Mouse (Mus musculus) E14TG2a.4 (cell line): ENCODE data around the gene Syk.

Experiments used
- H3K27me3 ChIP-seq: 2 replicates; pipeline ENCODE4 v1.6.1; 2014; ENCODE audit warnings: low read length, control low read depth; ENCODE audit not compliant: insufficient read depth
- H3K36me3 ChIP-seq: 2 replicates; pipeline ENCODE4 v1.6.1; 2014; ENCODE audit warnings: low read length, control low read depth; ENCODE audit not compliant: insufficient read depth
- H3K4me1 ChIP-seq: replicated peaks from 2 replicates; pipeline ENCODE4 v1.6.1; 2014; ENCODE audit warnings: low read depth, low read length, control low read depth
- H3K4me3 ChIP-seq: replicated peaks from 2 replicates; pipeline ENCODE4 v1.5.1; 2014; ENCODE audit warnings: mild to moderate bottlenecking, low read length
- H3K9me3 ChIP-seq: 2 replicates; pipeline ENCODE4 v1.6.1; 2014; ENCODE audit warnings: low read length, control low read depth
- CTCF ChIP-seq: conservative IDR thresholded peaks from 2 replicates; pipeline ENCODE4 v1.5.1; 2014; ENCODE audit warnings: low read length
- NANOG ChIP-seq: IDR thresholded peaks from 2 replicates; pipeline ENCODE4 v1.6.1; 2014; ENCODE audit warnings: borderline replicate concordance, low read length, mixed read lengths
- POU5F1 ChIP-seq: IDR thresholded peaks from 2 replicates; pipeline ENCODE4 v1.6.1; 2014; ENCODE audit warnings: low read length, borderline replicate concordance

Gene Syk

DNA sequence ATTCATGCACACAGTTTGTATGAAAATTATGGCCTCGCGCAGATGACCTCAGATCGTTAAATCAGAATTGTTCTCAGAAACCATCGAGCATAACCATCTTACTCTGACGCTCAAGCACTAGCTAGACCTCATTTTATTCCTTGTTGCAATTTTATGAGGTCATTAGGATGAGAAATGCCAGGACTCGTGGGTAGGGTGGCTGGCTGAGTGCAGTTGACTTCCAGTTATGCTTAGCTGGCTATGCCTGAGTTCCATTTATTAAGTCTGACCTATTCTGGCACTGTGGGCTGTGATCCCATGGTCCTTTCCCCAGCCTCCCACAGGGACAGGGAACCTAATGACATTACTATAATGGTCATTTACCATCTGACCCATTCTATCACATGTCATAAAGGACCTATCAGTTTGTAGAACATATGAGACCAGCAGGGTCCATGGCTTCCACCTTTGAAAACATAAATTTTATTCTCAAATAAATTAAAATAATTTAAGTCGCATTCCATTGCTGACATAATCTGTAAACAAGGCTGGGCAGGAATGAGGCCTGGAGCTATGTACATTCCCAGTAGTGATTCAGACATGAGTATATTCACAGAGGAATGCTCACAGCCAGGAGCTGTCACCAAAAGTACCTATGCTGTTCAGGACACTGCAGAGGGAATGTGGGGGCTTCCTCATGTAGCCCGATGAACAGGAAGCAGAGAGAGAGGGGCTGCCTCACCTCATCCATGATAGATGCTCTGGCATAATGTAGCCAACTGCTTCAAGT is 92.7 kb downstream of the Syk start:
- Histone ChIP-seq H3K9me3 (peaks cover 6% of the 10 kb centered on the region), H3K4me3 (no peak overlapping the region), H3K27me3 (no peaks in the 10 kb centered on the region; the same call in 1 of the 2 replicates), H3K36me3 (no peaks in the 10 kb centered on the region), H3K4me1 (no peaks in the 10 kb centered on the region)
- no peak for TF ChIP-seq NANOG
- TF ChIP-seq POU5F1 = no peak
- TF ChIP-seq CTCF = no peak

DNA sequence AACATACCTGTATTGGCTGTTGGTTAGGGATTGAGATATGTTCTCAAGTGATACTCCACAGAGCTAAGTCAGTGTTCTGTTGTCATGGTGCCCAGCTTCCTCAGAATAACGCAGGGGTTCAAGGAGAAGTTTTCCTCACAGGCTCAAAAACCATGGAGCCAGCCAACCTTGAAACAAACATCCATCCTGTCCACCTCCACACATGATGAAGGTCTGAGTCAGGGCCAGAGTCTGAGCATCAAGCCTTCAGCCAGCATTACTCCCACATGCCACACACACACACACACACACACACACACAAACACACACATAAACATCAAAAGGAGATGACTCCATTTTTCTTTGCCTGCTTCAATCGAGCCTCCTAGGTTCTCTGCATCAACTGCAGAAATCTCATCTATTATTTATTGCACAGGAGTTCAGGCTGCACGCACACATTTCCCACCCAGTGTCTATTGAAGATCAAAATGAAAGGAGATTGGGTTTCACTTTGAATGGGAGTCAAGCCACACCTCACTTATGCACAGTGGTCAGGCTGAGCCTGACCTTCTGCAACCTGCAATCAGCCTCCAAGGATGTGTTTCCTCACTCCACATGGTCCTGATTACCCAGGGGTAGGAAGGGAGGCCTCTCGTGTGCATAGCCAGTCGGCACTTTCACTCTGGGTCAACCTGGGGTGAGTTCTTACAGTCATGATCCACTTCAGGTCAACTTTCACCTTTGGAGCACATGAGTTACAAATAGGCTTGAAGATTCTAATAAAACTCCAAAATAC is 93.9 kb downstream of the Syk start:
- Histone ChIP-seq H3K4me3 (no peak overlapping the region), H3K9me3 (peaks cover 6% of the 10 kb centered on the region), H3K36me3 (no peaks in the 10 kb centered on the region), H3K27me3 (no peaks in the 10 kb centered on the region; the same call in 1 of the 2 replicates), H3K4me1 (no peaks in the 10 kb centered on the region)
- TF ChIP-seq NANOG (no peak), POU5F1 (no peak), CTCF (no peak)

DNA sequence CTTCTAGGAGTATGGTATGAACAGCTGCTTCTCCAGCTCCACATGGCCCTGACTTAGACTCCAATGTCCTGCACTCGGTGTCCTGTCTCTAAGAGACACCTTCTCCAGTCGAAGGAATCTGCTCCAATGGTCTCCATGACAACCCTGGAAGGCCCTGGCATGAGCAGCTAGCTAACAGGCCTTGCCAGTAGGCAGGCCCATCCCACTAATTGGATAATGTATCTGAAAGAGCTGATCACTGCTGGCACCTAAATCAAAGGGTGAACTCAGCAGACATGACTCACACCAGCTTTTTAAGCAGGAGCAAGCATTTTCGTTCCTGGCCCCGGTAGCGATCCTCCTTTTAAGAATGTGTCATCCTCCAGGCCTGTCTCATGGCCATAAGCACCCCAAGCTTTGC is 96.9 kb downstream of the Syk start:
- H3K9me3 ChIP-seq = peaks cover 6% of the 10 kb centered on the region
- H3K36me3 ChIP-seq = no peaks in the 10 kb centered on the region
- TF ChIP-seq POU5F1 (no peak), NANOG (no peak), CTCF (no peak)
- H3K27me3 ChIP-seq = no peaks in the 10 kb centered on the region; the same call in 1 of the 2 replicates
- no peak overlapping the region for H3K4me3 ChIP-seq
- no peaks in the 10 kb centered on the region for H3K4me1 ChIP-seq

DNA sequence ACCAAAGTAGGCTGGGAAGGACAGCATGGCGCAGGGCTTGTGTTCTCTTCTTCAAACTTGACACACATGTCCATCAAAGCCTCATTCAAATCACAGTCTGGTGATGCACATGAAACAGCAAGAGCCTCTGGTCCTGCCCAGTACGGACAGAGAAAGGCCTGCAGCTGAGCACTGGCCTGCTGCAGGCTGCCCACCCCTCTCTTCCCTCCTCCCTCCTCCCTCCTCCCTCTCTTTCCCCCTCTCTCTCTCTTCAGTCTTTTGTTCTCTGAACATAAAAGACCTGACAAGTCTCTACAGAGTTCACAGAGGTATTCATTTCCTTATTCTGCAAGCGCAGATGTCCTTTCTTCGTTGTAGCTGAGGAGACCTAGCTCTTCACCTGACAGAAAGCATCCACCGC is 99.1 kb downstream of the Syk start:
- no peaks in the 10 kb centered on the region for H3K4me1 ChIP-seq
- no peak overlapping the region for H3K4me3 ChIP-seq
- TF ChIP-seq POU5F1 = no peak
- no peak for TF ChIP-seq NANOG
- no peak for TF ChIP-seq CTCF
- no peaks in the 10 kb centered on the region; the same call in none of the 2 replicates for H3K27me3 ChIP-seq
- no peaks in the 10 kb centered on the region for H3K36me3 ChIP-seq
- peaks cover 6% of the 10 kb centered on the region for H3K9me3 ChIP-seq

DNA sequence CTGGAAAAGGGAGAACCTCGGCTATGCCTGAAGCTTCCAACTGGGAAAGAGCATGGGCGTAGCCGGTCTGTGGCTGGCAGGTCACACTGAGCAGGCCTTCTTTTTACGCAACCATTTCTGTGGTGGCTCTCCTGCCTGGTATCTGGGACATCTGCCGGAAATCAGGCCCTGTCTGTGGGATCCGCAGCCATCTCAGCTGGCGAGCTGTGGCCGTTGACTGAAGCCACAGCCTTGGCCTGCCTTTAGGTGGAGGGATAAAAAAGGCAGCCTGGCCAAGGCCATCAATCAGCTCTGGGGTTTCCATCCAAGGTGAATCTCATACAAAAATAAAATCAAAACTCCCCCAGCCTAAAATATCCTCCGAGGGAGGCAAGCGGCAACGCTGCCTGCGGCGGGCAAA is 107.5 kb downstream of the Syk start:
- Histone ChIP-seq H3K36me3 (no peaks in the 10 kb centered on the region), H3K4me1 (no peaks in the 10 kb centered on the region), H3K27me3 (no peaks in the 10 kb centered on the region; the same call in 1 of the 2 replicates), H3K9me3 (no peaks in the 10 kb centered on the region), H3K4me3 (no peak overlapping the region)
- TF ChIP-seq NANOG = no peak
- no peak for TF ChIP-seq POU5F1
- no peak for TF ChIP-seq CTCF

DNA sequence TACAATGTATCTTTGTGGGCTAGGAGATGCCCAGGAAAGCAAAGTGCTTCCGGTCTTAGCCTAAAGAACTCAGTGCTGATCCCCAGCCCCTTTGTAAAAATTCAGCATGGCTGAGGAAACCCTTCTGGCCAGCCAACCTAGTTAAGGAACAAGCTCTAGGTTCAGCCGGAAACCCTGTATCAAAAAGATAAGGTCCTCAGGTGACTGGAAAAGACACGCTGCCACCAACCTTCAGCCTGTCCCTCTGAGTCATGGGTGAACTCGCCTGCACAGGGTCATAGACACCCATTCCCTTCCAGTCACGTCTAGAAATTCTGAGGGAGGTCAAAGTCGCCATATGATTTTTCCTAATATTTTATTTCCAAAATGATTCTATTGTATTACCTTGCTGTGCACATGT is 109.3 kb downstream of the Syk start:
- Histone ChIP-seq H3K4me3 (no peak overlapping the region), H3K9me3 (no peaks in the 10 kb centered on the region), H3K27me3 (no peaks in the 10 kb centered on the region), H3K36me3 (no peaks in the 10 kb centered on the region), H3K4me1 (no peaks in the 10 kb centered on the region)
- TF ChIP-seq CTCF (no peak), POU5F1 (no peak), NANOG (no peak)

DNA sequence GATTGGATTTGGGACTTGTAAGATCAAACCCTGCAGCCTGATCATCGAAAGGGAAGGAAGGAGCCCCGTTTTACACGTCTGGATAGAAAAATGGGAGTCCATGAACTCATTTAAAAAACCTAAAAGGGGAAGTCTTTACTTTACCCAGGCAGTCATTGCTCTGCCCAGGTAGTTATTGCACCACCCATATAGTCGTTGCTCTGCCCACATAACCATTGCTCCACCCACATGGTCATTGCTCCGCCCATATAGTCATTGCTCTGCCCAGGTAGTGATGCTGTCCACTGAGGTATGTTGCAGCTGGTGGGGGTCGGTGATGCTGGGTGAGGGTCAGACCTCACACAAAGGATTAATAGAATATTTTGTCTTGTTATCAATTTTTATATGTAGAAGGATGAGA is 111.9 kb downstream of the Syk start:
- TF ChIP-seq POU5F1 = no peak
- TF ChIP-seq CTCF = no peak
- H3K4me1 ChIP-seq = no peaks in the 10 kb centered on the region
- no peaks in the 10 kb centered on the region for H3K9me3 ChIP-seq
- H3K27me3 ChIP-seq = no peaks in the 10 kb centered on the region
- no peaks in the 10 kb centered on the region for H3K36me3 ChIP-seq
- H3K4me3 ChIP-seq = no peak overlapping the region
